Mouse (Mus musculus): Measurements from ENCODE around the gene Cdh4.

The Cdh4 gene

DNA sequence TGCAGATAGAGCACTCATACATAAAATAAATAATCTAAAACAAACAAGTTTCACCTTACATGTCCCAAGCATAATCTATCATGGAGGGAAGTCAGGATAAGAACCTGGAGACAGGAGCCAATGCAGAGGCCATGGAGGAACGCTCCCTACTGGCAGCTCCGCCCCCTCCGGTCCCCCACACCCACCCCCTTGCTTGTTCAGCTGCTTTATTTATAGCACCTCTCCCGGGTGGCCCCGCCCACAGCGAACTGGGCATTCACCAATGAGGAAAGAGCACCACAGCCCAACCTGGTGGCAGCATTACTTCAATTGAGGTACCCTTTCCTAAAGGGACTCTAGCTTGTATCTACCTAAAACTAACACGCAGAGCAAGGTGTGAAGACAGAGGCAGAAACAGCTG lies 442.3 kb downstream of the Cdh4 start:
- Histone ChIP-seq H3K4me3 (replicated peaks; ENCODE audit: low read length) (no peak overlapping the region), H3K36me3 (ENCODE audit: insufficient read depth, low read length) (no peaks in the 10 kb centered on the region), H3K27me3 (ENCODE audit: insufficient read depth, low read length) (no peaks in the 10 kb centered on the region), H3K4me1 (replicated peaks; ENCODE audit: low read depth, low read length) (no peaks in the 10 kb centered on the region), H3K9me3 (ENCODE audit: low read length) (no peaks in the 10 kb centered on the region)
- TF ChIP-seq POU5F1 (IDR thresholded peaks at IDR 0.05; ENCODE audit: borderline replicate concordance, low read length) (no peak), NANOG (IDR thresholded peaks at IDR 0.05; ENCODE audit: borderline replicate concordance, low read length) (no peak), CTCF (conservative IDR thresholded peaks at IDR 0.05; ENCODE audit: low read length) (no peak; the same call in 1 of the 2 replicates)

DNA sequence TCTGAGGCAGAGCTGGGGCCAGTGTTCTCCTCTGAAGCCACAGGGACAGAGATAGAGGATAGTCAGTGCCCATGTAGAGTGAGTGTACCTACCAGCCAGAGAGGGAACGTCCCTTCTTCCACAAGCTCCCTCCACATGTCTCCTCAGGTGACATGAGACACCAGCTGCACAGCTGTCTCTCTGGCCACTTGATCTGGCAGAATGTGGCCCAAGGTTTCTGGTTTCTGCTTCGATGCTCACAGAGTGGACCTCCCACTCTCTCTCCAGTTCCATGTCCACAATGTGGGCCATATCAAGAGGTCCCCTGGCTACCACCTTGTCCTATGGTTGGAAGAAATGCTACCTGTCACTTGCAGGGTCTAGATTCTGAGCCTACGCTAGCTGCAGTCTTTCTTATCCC lies 448.8 kb downstream of the Cdh4 start:
- Histone ChIP-seq H3K27me3 (ENCODE audit: insufficient read depth, low read length) (no peaks in the 10 kb centered on the region), H3K36me3 (ENCODE audit: insufficient read depth, low read length) (no peaks in the 10 kb centered on the region)
- TF ChIP-seq CTCF (conservative IDR thresholded peaks at IDR 0.05; ENCODE audit: low read length), result no peak

DNA sequence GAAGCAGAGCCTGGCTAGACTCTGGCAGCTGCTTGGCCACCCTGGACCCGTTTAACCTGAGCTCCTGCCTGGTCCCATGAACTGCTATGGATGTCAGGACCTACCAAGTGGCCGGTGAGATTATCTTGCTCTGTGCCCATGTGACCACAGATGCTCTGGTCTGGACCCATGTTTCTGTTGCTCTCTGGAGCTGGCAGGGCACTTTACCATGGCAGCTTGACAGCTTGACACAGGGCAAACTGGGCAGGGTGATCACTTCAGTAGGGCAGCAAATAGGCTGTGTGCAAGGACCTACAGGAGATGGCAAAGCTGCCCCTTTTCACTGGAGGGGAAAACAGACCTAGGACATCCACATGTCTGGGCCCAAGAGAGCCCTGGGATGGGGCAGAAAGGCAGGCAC lies 454.7 kb downstream of the Cdh4 start:
- Histone ChIP-seq H3K36me3 (ENCODE audit: insufficient read depth, low read length) (no peaks in the 10 kb centered on the region), H3K27me3 (ENCODE audit: insufficient read depth, low read length) (no peaks in the 10 kb centered on the region), H3K4me3 (replicated peaks; ENCODE audit: low read length) (no peak overlapping the region), H3K9me3 (ENCODE audit: low read length) (no peaks in the 10 kb centered on the region), H3K4me1 (replicated peaks; ENCODE audit: low read depth, low read length) (peaks cover 7% of the 10 kb centered on the region; the same call in 1 of the 2 replicates)
- TF ChIP-seq NANOG (IDR thresholded peaks at IDR 0.05; ENCODE audit: borderline replicate concordance, low read length) (no peak), POU5F1 (IDR thresholded peaks at IDR 0.05; ENCODE audit: borderline replicate concordance, low read length) (no peak), CTCF (conservative IDR thresholded peaks at IDR 0.05; ENCODE audit: low read length) (no peak)

More for the DNA sequence above, 448.8 kb downstream of the Cdh4 start:
- Histone ChIP-seq H3K4me1 (replicated peaks; ENCODE audit: low read depth, low read length) (peaks cover 7% of the 10 kb centered on the region; the same call in 1 of the 2 replicates), H3K9me3 (ENCODE audit: low read length) (no peaks in the 10 kb centered on the region), H3K4me3 (replicated peaks; ENCODE audit: low read length) (no peak overlapping the region)

DNA sequence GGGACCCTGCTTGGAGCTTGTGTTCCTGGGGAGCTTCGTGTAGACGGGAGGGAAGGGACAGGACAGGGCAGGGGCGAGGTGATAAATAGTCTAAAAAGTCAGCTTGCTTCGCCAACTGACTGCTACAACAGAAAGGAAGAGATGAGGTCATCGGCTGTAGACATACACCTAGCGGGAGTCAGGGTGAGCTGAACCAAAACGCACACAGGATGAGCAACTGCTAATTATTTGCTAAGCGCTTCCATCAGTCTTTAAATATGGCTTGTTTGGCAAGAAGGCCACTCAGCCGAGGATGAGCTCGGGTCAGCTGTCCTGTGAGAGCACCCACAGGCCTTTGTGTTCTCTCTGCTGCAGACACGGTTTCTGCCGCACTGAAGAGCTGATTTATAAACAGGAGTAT lies 470.7 kb downstream of the Cdh4 start:
- Histone ChIP-seq H3K9me3 (ENCODE audit: low read length) (no peaks in the 10 kb centered on the region), H3K27me3 (ENCODE audit: insufficient read depth, low read length) (no peaks in the 10 kb centered on the region), H3K36me3 (ENCODE audit: insufficient read depth, low read length) (peaks cover 75% of the 10 kb centered on the region), H3K4me3 (replicated peaks; ENCODE audit: low read length) (no peak overlapping the region), H3K4me1 (replicated peaks; ENCODE audit: low read depth, low read length) (peaks cover 10% of the 10 kb centered on the region)
- no peak for TF ChIP-seq CTCF (conservative IDR thresholded peaks at IDR 0.05; ENCODE audit: low read length)
- no peak for TF ChIP-seq POU5F1 (IDR thresholded peaks at IDR 0.05; ENCODE audit: borderline replicate concordance, low read length)
- no peak for TF ChIP-seq NANOG (IDR thresholded peaks at IDR 0.05; ENCODE audit: borderline replicate concordance, low read length)

DNA sequence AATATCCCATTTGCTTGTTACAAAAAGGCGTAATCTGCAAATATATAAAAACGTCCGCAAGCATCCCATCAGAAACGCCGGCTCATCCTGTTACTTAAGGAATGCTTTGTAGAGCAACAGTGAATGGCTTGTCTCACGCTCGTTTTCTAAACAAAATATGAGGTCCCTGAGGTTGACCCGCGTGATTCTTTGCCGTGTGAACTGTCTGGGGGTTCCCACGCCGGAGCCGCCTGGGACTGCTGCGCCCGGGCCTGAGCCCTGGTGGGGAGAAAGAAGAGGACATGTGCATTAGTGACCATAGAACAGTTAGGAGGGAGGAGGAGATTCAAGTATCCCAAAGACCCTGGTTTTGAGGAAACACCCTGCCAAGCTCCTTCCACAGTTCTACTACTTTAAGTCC lies 471.1 kb downstream of the Cdh4 start:
- H3K27me3 ChIP-seq (ENCODE audit: insufficient read depth, low read length), result no peaks in the 10 kb centered on the region
- no peaks in the 10 kb centered on the region for H3K9me3 ChIP-seq (ENCODE audit: low read length)
- no peak overlapping the region for H3K4me3 ChIP-seq (replicated peaks; ENCODE audit: low read length)
- peaks cover 79% of the 10 kb centered on the region for H3K36me3 ChIP-seq (ENCODE audit: insufficient read depth, low read length)
- no peak for TF ChIP-seq CTCF (conservative IDR thresholded peaks at IDR 0.05; ENCODE audit: low read length)
- peaks cover 12% of the 10 kb centered on the region for H3K4me1 ChIP-seq (replicated peaks; ENCODE audit: low read depth, low read length)

DNA sequence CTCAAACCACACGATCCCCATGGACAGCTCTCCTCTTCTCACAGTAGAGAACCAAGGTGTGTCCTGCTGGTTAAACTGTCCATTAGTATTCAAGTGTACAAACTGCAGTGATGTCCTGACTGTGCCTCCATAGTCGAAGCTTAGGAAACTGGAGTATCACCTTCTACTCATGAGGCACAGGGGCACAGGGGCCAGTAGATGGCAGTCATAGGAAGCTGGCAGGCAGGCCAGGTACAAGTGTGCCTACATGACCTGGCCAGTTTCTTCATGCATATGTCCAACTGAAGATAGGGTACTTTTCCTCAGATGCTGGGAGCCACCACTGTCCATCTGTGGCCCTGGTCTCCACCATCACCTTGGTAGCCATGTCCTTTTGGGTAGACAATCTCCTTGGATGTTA lies 472.0 kb downstream of the Cdh4 start:
- H3K36me3 ChIP-seq (ENCODE audit: insufficient read depth, low read length), result peaks cover 88% of the 10 kb centered on the region
- H3K4me1 ChIP-seq (replicated peaks; ENCODE audit: low read depth, low read length), result peaks cover 12% of the 10 kb centered on the region
- no peaks in the 10 kb centered on the region for H3K9me3 ChIP-seq (ENCODE audit: low read length)
- TF ChIP-seq NANOG (IDR thresholded peaks at IDR 0.05; ENCODE audit: borderline replicate concordance, low read length) (no peak), POU5F1 (IDR thresholded peaks at IDR 0.05; ENCODE audit: borderline replicate concordance, low read length) (no peak), CTCF (conservative IDR thresholded peaks at IDR 0.05; ENCODE audit: low read length) (no peak)
- no peaks in the 10 kb centered on the region for H3K27me3 ChIP-seq (ENCODE audit: insufficient read depth, low read length)
- H3K4me3 ChIP-seq (replicated peaks; ENCODE audit: low read length), result no peak overlapping the region

DNA sequence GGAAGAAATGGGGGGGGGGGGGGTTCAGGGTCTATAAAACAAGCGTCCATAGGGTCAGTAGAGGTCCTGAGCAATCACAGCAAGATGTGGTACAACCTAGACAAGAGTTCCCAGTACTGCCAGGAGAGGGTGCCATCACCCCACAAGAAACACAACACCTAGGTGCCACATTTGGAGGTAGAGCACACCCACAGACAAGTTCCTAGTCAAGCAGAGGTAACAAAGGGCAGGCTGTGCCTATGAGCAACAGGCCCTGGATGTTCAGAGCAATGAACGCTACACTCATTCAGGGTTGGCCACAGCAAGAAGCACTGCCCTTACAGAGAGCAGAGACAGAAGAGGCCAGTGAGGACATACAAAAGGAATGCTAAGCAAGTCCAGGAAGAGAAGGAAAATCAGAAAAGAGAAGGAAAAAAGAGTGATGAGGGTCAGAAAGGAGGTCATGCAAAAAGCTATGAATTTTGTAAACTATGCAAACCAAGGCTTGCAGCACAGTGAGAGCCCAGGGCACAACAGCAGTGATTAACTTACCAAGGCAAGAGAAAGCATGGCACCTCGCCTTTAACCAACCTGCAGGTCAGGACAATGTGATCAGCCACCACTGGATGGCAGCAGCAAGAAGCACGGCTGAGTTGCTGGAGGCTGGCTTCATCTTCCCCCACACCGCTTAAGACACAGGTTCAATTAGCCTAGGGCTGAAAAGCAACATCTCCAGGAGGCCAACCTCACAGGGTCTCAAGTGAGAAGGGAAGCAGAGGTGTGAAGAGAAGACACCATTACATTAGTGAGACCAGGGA lies 474.8 kb downstream of the Cdh4 start:
- TF ChIP-seq NANOG (IDR thresholded peaks at IDR 0.05; ENCODE audit: borderline replicate concordance, low read length) (no peak), CTCF (conservative IDR thresholded peaks at IDR 0.05; ENCODE audit: low read length) (peak; percentile 46), POU5F1 (IDR thresholded peaks at IDR 0.05; ENCODE audit: borderline replicate concordance, low read length) (no peak)

DNA sequence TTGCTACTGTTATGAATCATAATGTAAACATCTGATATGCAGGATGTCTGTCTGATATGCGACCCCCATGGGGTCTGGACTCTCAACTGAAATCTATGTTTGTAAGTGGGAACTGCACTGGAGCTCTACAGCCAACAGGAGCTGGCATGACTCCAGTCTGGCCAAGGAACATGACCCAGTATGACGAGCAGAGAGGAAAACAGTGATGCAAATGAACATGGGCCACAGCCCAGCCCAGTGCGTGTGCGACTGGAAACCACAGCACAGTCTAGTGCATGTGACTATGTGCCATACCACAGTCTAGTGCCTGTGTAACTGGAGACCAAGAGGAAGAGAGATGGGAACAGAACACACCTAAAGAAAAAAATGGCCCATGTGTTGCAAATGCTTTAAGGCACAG lies 477.8 kb downstream of the Cdh4 start:
- Histone ChIP-seq H3K9me3 (ENCODE audit: low read length) (no peaks in the 10 kb centered on the region), H3K4me1 (replicated peaks; ENCODE audit: low read depth, low read length) (peaks cover 12% of the 10 kb centered on the region), H3K27me3 (ENCODE audit: insufficient read depth, low read length) (no peaks in the 10 kb centered on the region), H3K36me3 (ENCODE audit: insufficient read depth, low read length) (peaks cover 99% of the 10 kb centered on the region), H3K4me3 (replicated peaks; ENCODE audit: low read length) (no peak overlapping the region)
- TF ChIP-seq POU5F1 (IDR thresholded peaks at IDR 0.05; ENCODE audit: borderline replicate concordance, low read length) (no peak), NANOG (IDR thresholded peaks at IDR 0.05; ENCODE audit: borderline replicate concordance, low read length) (no peak), CTCF (conservative IDR thresholded peaks at IDR 0.05; ENCODE audit: low read length) (no peak)

More for the DNA sequence above, 474.8 kb downstream of the Cdh4 start:
- H3K4me3 ChIP-seq (replicated peaks; ENCODE audit: low read length), result no peak overlapping the region
- H3K36me3 ChIP-seq (ENCODE audit: insufficient read depth, low read length), result peaks cover 98% of the 10 kb centered on the region
- H3K4me1 ChIP-seq (replicated peaks; ENCODE audit: low read depth, low read length), result peaks cover 12% of the 10 kb centered on the region
- H3K27me3 ChIP-seq (ENCODE audit: insufficient read depth, low read length), result no peaks in the 10 kb centered on the region
- H3K9me3 ChIP-seq (ENCODE audit: low read length), result no peaks in the 10 kb centered on the region

Data from E14TG2a.4 (cell line).